Mouse (Mus musculus) heart, adult 2 months (tissue): ENCODE data around the gene Morn1. TPM values are rescaled to one million over a fixed set of nuclear protein-coding genes. Genes with fewer than 3 reads are reported as not detected.
A peak's percentile ranks its signal among the peaks of the same experiment; 100 is the strongest.
"Not testable (repeated sequence)": the region's sequence is repeated elsewhere in the genome, so short reads cannot be mapped to it uniquely, and the experiment has no call there.

ENCODE experiments used
- DNase-seq, 2 experiments: peaks; one replicate each; pipeline ENCODE4 v3.0.0; 2021
- H3K27ac ChIP-seq: fragments of 200-600 bp; 2 replicates; pipeline ENCODE4 v1.8.1; 2022
- H3K27me3 ChIP-seq: fragments of 200-500 bp; 2 replicates; pipeline ENCODE4 v1.6.1; 2012; ENCODE audit warnings: mild to moderate bottlenecking, low read length, inconsistent platforms, mixed read lengths; ENCODE audit not compliant: control insufficient read depth, insufficient read depth
- H3K36me3 ChIP-seq: fragments of 200-500 bp; 2 replicates; pipeline ENCODE4 v1.6.1; 2012; ENCODE audit warnings: low read length, inconsistent platforms; ENCODE audit not compliant: control insufficient read depth, insufficient read depth
- H3K4me1 ChIP-seq: fragments of 200-500 bp; 2 replicates; pipeline ENCODE4 v1.6.1; 2011; ENCODE audit warnings: low read length; ENCODE audit not compliant: control insufficient read depth, insufficient read depth
- H3K4me3 ChIP-seq: fragments of 200-600 bp; 2 replicates; pipeline ENCODE4 v1.8.1; 2022
- H3K79me2 ChIP-seq: fragments of 200-500 bp; replicated peaks from 2 replicates; pipeline ENCODE4 v1.6.1; 2012; ENCODE audit warnings: mild to moderate bottlenecking, inconsistent platforms, low read length, moderate library complexity, mixed read lengths; ENCODE audit not compliant: control insufficient read depth, insufficient read depth
- H3K9ac ChIP-seq: fragments of 200-500 bp; 2 replicates; pipeline ENCODE4 v1.6.1; 2012; ENCODE audit warnings: low read depth, mild to moderate bottlenecking, control low read depth, inconsistent platforms, low read length, mixed read lengths
- CTCF ChIP-seq: fragments of 200-600 bp; IDR thresholded peaks from 2 replicates; pipeline ENCODE4 v1.8.1; 2022; ENCODE audit warnings: antibody characterized with exemption, mild to moderate bottlenecking, moderate library complexity
- EP300 ChIP-seq: fragments of 200-500 bp; IDR thresholded peaks from 2 replicates; pipeline ENCODE4 v1.6.1; 2011; ENCODE audit warnings: low read depth, low read length, control low read depth; ENCODE audit not compliant: insufficient read depth
- POLR2A ChIP-seq: fragments of 200-500 bp; IDR thresholded peaks from 2 replicates; pipeline ENCODE4 v1.6.1; 2011; ENCODE audit warnings: mild to moderate bottlenecking, low read depth, low read length, control low read depth; ENCODE audit not compliant: insufficient read depth
- WGBS: fragments of 180-500 bp; shearing (Covaris S2); methylation state at CpG from one replicate; pipeline ENCODE4 v1.1.7; 2018; 5-methylcytosine and 5-hydroxymethylcytosine counted together
- intact Hi-C: fragments of 180-260 bp; cut with DNase I; formaldehyde crosslinking; loops from one replicate; pipeline ENCODE4 v1.15.1; 2025
- polyA plus RNA-seq: library from polyadenylated mRNA; depleted of rRNA; stranded (reverse); fragments of >200 nt; gene quantifications from 2 replicates; pipeline ENCODE4 v1.2.3, GENCODE M21; 2012
- total RNA-seq, 2 experiments: library from RNA; stranded (reverse); gene quantifications; 2 replicates each; pipeline ENCODE4 v1.2.3; 2021

The Morn1 gene
- total and polyA plus RNA-seq, 3 experiments: 1.1 to 2.5 (median 1.3) TPM

GRCm38 (mm10) chr4:155070921-155071320 is 15.5 kb upstream of the Morn1 start:
- H3K27ac ChIP-seq: no peak overlapping the region
- peaks cover 11% of the 10 kb centered on the region for H3K4me1 ChIP-seq
- TF ChIP-seq POLR2A (no peak), CTCF (no peak), EP300 (no peak)
- intact Hi-C loops: no loop called here
- no peaks in the 10 kb centered on the region for H3K79me2 ChIP-seq
- DNase-seq: peak in 1 of 2 experiments; percentile 32
- WGBS: 67% methylated on average over 5 of the region's 5 CpGs
- no peak overlapping the region for H3K4me3 ChIP-seq
- H3K36me3 ChIP-seq: no peaks in the 10 kb centered on the region
- no peaks in the 10 kb centered on the region for H3K27me3 ChIP-seq
- no peak overlapping the region for H3K9ac ChIP-seq

GRCm38 (mm10) chr4:155074418-155074817 is 12.0 kb upstream of the Morn1 start:
- no peak overlapping the region for H3K27ac ChIP-seq
- no peaks in the 10 kb centered on the region; the same call in 1 of the 2 replicates for H3K79me2 ChIP-seq
- no peaks in the 10 kb centered on the region for H3K4me1 ChIP-seq
- WGBS: 64% methylated on average over 9 of the region's 9 CpGs
- no peak overlapping the region for H3K9ac ChIP-seq
- H3K27me3 ChIP-seq: no peaks in the 10 kb centered on the region
- no peaks in the 10 kb centered on the region for H3K36me3 ChIP-seq
- no peak overlapping the region for H3K4me3 ChIP-seq
- TF ChIP-seq POLR2A (no peak), EP300 (no peak), CTCF (no peak)
- intact Hi-C loops: no loop called here
- DNase-seq: no peak

GRCm38 (mm10) chr4:155075137-155075536 is 11.2 kb upstream of the Morn1 start:
- H3K27ac ChIP-seq: no peak overlapping the region
- 91% methylated on average over 9 of the region's 9 CpGs for WGBS
- no peaks in the 10 kb centered on the region for H3K27me3 ChIP-seq
- intact Hi-C loops: no loop called here
- TF ChIP-seq EP300: no peak
- peak; percentile 14; the same call in 1 of the 2 replicates for TF ChIP-seq CTCF
- no peak for TF ChIP-seq POLR2A
- no peak overlapping the region for H3K9ac ChIP-seq
- H3K4me1 ChIP-seq: no peaks in the 10 kb centered on the region
- H3K36me3 ChIP-seq: no peaks in the 10 kb centered on the region
- no peak overlapping the region for H3K4me3 ChIP-seq
- no peaks in the 10 kb centered on the region; the same call in 1 of the 2 replicates for H3K79me2 ChIP-seq
- DNase-seq: no peak

DNA sequence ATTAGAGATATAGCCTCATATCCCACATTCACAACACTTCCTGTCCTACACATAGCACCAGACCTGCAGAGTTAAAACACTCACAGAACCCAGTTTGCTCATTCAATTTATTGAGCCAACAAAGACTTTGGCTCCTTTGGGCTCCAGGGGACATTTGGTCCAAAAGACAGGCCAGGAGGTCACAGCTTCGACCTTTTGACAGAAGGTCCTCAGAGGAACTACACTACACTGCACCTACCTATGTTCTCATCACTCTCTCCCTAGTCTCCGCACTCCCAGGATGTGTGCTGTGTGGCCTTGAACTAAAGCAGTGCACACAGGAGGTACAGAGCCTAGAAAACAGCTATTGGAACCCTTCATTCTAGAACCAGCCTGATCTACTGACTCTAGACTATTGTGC is 10.6 kb upstream of the Morn1 start:
- DNase-seq: no peak
- Histone ChIP-seq H3K4me1 (no peaks in the 10 kb centered on the region), H3K79me2 (no peaks in the 10 kb centered on the region; the same call in 1 of the 2 replicates), H3K36me3 (no peaks in the 10 kb centered on the region), H3K4me3 (no peak overlapping the region), H3K27ac (no peak overlapping the region), H3K9ac (no peak overlapping the region), H3K27me3 (no peaks in the 10 kb centered on the region)
- WGBS: 90% methylated on average over 2 of the region's 2 CpGs
- intact Hi-C loops: no loop called here
- TF ChIP-seq POLR2A: no peak
- no peak for TF ChIP-seq CTCF
- no peak for TF ChIP-seq EP300

DNA sequence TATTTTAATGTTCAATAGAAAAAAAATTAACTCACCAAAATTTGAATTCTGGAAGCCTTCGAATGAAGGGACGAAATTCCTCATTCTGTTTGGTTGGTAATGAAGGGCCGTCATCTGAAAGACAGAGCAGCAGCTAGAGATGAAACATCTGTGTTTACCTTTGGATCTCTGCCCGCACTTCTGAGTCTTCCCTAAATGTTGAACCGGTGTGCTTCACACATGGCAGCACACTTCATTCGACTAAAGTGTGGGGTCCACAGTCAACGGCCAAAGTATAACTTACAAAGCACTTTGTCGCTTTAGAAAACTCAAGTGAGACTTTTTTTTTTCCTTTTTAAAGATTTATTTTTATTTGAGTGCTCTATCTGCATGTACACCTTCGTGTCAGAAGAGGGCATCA is 9.7 kb upstream of the Morn1 start:
- TF ChIP-seq EP300 (no peak), CTCF (no peak), POLR2A (no peak)
- 78% methylated on average over 9 of the region's 9 CpGs for WGBS
- Histone ChIP-seq H3K36me3 (no peaks in the 10 kb centered on the region), H3K79me2 (no peaks in the 10 kb centered on the region; the same call in 1 of the 2 replicates), H3K9ac (no peak overlapping the region), H3K27ac (no peak overlapping the region), H3K4me3 (no peak overlapping the region), H3K27me3 (no peaks in the 10 kb centered on the region), H3K4me1 (no peaks in the 10 kb centered on the region)
- DNase-seq: no peak
- intact Hi-C loops: no loop called here

GRCm38 (mm10) chr4:155078808-155079207 is 7.6 kb upstream of the Morn1 start:
- DNase-seq, intact Hi-C loops, H3K9ac ChIP-seq, H3K27ac ChIP-seq, H3K4me3 ChIP-seq, H3K79me2 ChIP-seq, H3K4me1 ChIP-seq, H3K36me3 ChIP-seq, H3K27me3 ChIP-seq: not testable (repeated sequence)
- WGBS: 80% methylated on average over 10 of the region's 10 CpGs
